Comparison of ENCODE assay signal across 7 mouse cellular contexts in genomic region chr4:128776568-128777289, GRCm38 (mm10). TPM values are rescaled to one million over a fixed set of nuclear protein-coding genes. Genes with fewer than 3 reads are reported as not detected.
DNase-seq lines count a peak whose midpoint lies in the region; ATAC-seq lines count a peak whose summit lies in the region.

No protein-coding gene starts in this region.

- no peak overlapping the region for H3K9ac ChIP-seq in intestine, embryonic 15.5 days
- no peak overlapping the region for H3K9ac ChIP-seq in midbrain, embryonic 12.5 days (replicated peaks)

- WGBS in intestine, embryonic 15.5 days: 49% methylated on average over 20 of the region's 20 CpGs
- 49% methylated on average over 20 of the region's 20 CpGs for WGBS in midbrain, embryonic 12.5 days

- ATAC-seq in intestine, embryonic 15.5 days: peak; percentile 47
- ATAC-seq in midbrain, embryonic 12.5 days (ENCODE audit: low FRiP score, low read depth): peak; percentile 80

- 0 out of 2 replicates have a peak, but pooled peaks cover 4% of the 10 kb centered on the region for H3K4me1 ChIP-seq in intestine, embryonic 15.5 days (replicated peaks)
- peaks cover 2% of the 10 kb centered on the region; the same call in 1 of the 2 replicates for H3K4me1 ChIP-seq in midbrain, embryonic 12.5 days

- H3K27ac ChIP-seq in intestine, embryonic 15.5 days: no peak overlapping the region
- peak overlapping the region; percentile 52; the same call in 1 of the 2 replicates for H3K27ac ChIP-seq in midbrain, embryonic 12.5 days (replicated peaks)

- H3K9me3 ChIP-seq in intestine, embryonic 15.5 days: no peaks in the 10 kb centered on the region
- H3K9me3 ChIP-seq in midbrain, embryonic 12.5 days: no peaks in the 10 kb centered on the region

- H3K36me3 ChIP-seq in intestine, embryonic 15.5 days: peaks cover 44% of the 10 kb centered on the region
- H3K36me3 ChIP-seq in midbrain, embryonic 12.5 days: peaks cover 96% of the 10 kb centered on the region

- DNase-seq in adrenal gland, adult (ENCODE audit: inconsistent age in 2 of 2, low spot score in 1 of 2): peak; percentile 69 to 94
- peak; percentile 84 for DNase-seq in embryo, embryonic 10 days (ENCODE audit: low spot score)
- DNase-seq in gastrocnemius, postnatal 36 days: peak; percentile 65 to 76
- DNase-seq in left cerebral cortex, postnatal 4 days: peak; percentile 82
- DNase-seq in spleen, adult 12 weeks (ENCODE audit: low spot score): peak; percentile 51

- no peaks in the 10 kb centered on the region for H3K27me3 ChIP-seq in intestine, embryonic 15.5 days (replicated peaks)
- no peaks in the 10 kb centered on the region for H3K27me3 ChIP-seq in midbrain, embryonic 12.5 days

- intact Hi-C loops in gastrocnemius, postnatal 36 days (cut with DNase I): loop anchor here (1.0 to 5.0 kb wide), 2 partner anchors 65 to 164 kb away; partner anchors contain the start of gene Zscan20
- intact Hi-C loops in left cerebral cortex, postnatal 4 days (cut with DNase I): no loop called here

- no peak overlapping the region for H3K4me3 ChIP-seq in intestine, embryonic 15.5 days (replicated peaks)
- no peak overlapping the region for H3K4me3 ChIP-seq in midbrain, embryonic 12.5 days

- no peak overlapping the region for H3K4me2 ChIP-seq in intestine, embryonic 15.5 days (replicated peaks)
- H3K4me2 ChIP-seq in midbrain, embryonic 12.5 days (replicated peaks): no peak overlapping the region

RNA-seq across cellular contexts. Expression of gene A3galt2, which starts 21.6 kb away (rescaled TPM):
- under 1 TPM; 0.10 to 0.20 TPM for total RNA-seq in gastrocnemius, postnatal 36 days (2021)
- 0.08 and 0.13 TPM in 2 replicates for polyA plus RNA-seq in intestine, embryonic 15.5 days (2015; fragmentation: Nextera tagmentation; extraction: Ambion mirVana)
- total RNA-seq in left cerebral cortex, postnatal 4 days (2021): 1 to 10 TPM; 1.1 to 1.3 TPM
- 0.56 and 0.59 TPM in 2 replicates for polyA plus RNA-seq in midbrain, embryonic 12.5 days (2016; fragmentation: Nextera tagmentation; extraction: Ambion mirVana)

RNA-seq across cellular contexts. Expression of gene Zfp362, which starts 29.1 kb away (rescaled TPM):
- total RNA-seq in gastrocnemius, postnatal 36 days (2021): 10 to 100 TPM in 1 of 2 experiments, 1 to 10 TPM in 1; 8.4 to 10.4 TPM
- 22.8 and 23.5 TPM in 2 replicates for polyA plus RNA-seq in intestine, embryonic 15.5 days (2015; fragmentation: Nextera tagmentation; extraction: Ambion mirVana)
- total RNA-seq in left cerebral cortex, postnatal 4 days (2021): 10 to 100 TPM; 62.4 to 66.2 TPM
- polyA plus RNA-seq in midbrain, embryonic 12.5 days (2016; fragmentation: Nextera tagmentation; extraction: Ambion mirVana): 43.5 and 45.9 TPM in 2 replicates

Comparison
In these comparisons a context has a peak if more than half of its experiments do, and no peak if none do; other contexts are left out.
1. RNA of gene Zfp362, which starts 29.1 kb away (total RNA-seq): 62.4 to 66.2 TPM in left cerebral cortex, postnatal 4 days; 8.4 to 10.4 TPM in gastrocnemius, postnatal 36 days; every median in the first group is over 4 times any median in the second.
2. Peak in every context shown above with its lines, with median percentiles within 50 percentile points of each other: DNase-seq.